Mouse (Mus musculus) ES-Bruce4 (cell line): ENCODE data around the gene Cer1.

Source experiments
- CTCF ChIP-seq: IDR thresholded peaks from one replicate; pipeline ENCODE4 v1.8.1; 2011; ENCODE audit warnings: low read depth, low read length
- EP300 ChIP-seq: IDR thresholded peaks from 2 replicates; pipeline ENCODE4 v1.6.1; 2011; ENCODE audit warnings: low read depth, low read length; ENCODE audit not compliant: insufficient read depth
- POLR2A ChIP-seq: IDR thresholded peaks from one replicate; pipeline ENCODE4 v1.8.1; 2011; ENCODE audit warnings: low read length; ENCODE audit not compliant: insufficient read depth

- no peak for TF ChIP-seq EP300
- no peak for TF ChIP-seq CTCF
- no peak for TF ChIP-seq POLR2A
Observed at GRCm38 (mm10) chr4:82860566-82860965, 24.4 kb downstream of the Cer1 start.
